ENCODE assay signal across 9 mouse cellular contexts in genomic region chr15:103301547-103302340, GRCm38 (mm10). TPM values are rescaled to one million over a fixed set of nuclear protein-coding genes. Genes with fewer than 3 reads are reported as not detected.
DNase-seq lines count a peak whose midpoint lies in the region; ATAC-seq and TF ChIP-seq lines count a peak whose summit lies in the region.
"Had no signal": no experiment of that assay in that cellular context is flagged by ENCODE, and none has a peak within 500 bp of the region (broad histone marks: within the 10 kb centered on the region; RNA-seq: fewer than 3 reads in every experiment).

No protein-coding gene starts in this region.

- no peak overlapping the region for H3K4me2 ChIP-seq in lung, postnatal 0 days (replicated peaks; ENCODE audit: low read depth, low read length)
- H3K4me2 ChIP-seq in forebrain, embryonic 16.5 days (ENCODE audit: low read length), result no peak overlapping the region
- no peak overlapping the region for H3K4me2 ChIP-seq in liver, embryonic 13.5 days

- no peak overlapping the region for H3K4me3 ChIP-seq in lung, postnatal 0 days (ENCODE audit: low read depth, low read length)
- H3K4me3 ChIP-seq in forebrain, embryonic 16.5 days (replicated peaks; ENCODE audit: low read length), result no peak overlapping the region
- H3K4me3 ChIP-seq in liver, embryonic 13.5 days (replicated peaks), result no peak overlapping the region

- H3K4me1 ChIP-seq in lung, postnatal 0 days (ENCODE audit: insufficient read depth, low read depth, low read length), result peaks cover 15% of the 10 kb centered on the region; the same call in 1 of the 2 replicates
- H3K4me1 ChIP-seq in forebrain, embryonic 16.5 days (replicated peaks; ENCODE audit: control insufficient read depth, insufficient read depth, low read length), result peaks cover 75% of the 10 kb centered on the region
- H3K4me1 ChIP-seq in liver, embryonic 13.5 days (replicated peaks), result peaks cover 55% of the 10 kb centered on the region

- ATAC-seq in lung, postnatal 0 days, result no peak
- ATAC-seq in forebrain, embryonic 16.5 days, result no peak
- ATAC-seq in liver, embryonic 13.5 days (ENCODE audit: low read depth), result no peak
- no peak for ATAC-seq in inflammation-experienced regulatory T-cells, adult 6 months

- H3K27ac ChIP-seq in lung, postnatal 0 days (ENCODE audit: low read length), result peak overlapping the region; percentile 66
- peak overlapping the region; percentile 63 for H3K27ac ChIP-seq in forebrain, embryonic 16.5 days (ENCODE audit: low read length)
- peak overlapping the region; percentile 35; the same call in 1 of the 2 replicates for H3K27ac ChIP-seq in liver, embryonic 13.5 days

- intact Hi-C loops in left cerebral cortex, postnatal 4 days (cut with DNase I), result no loop called here

- no peak for TF ChIP-seq CTCF in lung, postnatal 0 days (IDR thresholded peaks at IDR 0.05)

- no peaks in the 10 kb centered on the region for H3K27me3 ChIP-seq in lung, postnatal 0 days (replicated peaks; ENCODE audit: insufficient read depth, low read length)
- H3K27me3 ChIP-seq in forebrain, embryonic 16.5 days (replicated peaks; ENCODE audit: control insufficient read depth, insufficient read depth, low read length), result no peaks in the 10 kb centered on the region
- H3K27me3 ChIP-seq in liver, embryonic 13.5 days, result peaks cover 45% of the 10 kb centered on the region

- H3K36me3 ChIP-seq in lung, postnatal 0 days (ENCODE audit: insufficient read depth, low read length), result 0 out of 2 replicates have a peak, but pooled peaks cover 3% of the 10 kb centered on the region
- H3K36me3 ChIP-seq in forebrain, embryonic 16.5 days (ENCODE audit: control insufficient read depth, insufficient read depth), result no peaks in the 10 kb centered on the region
- peaks cover 35% of the 10 kb centered on the region for H3K36me3 ChIP-seq in liver, embryonic 13.5 days

- no peak overlapping the region for H3K9ac ChIP-seq in lung, postnatal 0 days (replicated peaks; ENCODE audit: low read depth)
- peak overlapping the region; percentile 7; the same call in 1 of the 2 replicates for H3K9ac ChIP-seq in forebrain, embryonic 16.5 days (replicated peaks; ENCODE audit: low read depth, low read length)
- H3K9ac ChIP-seq in liver, embryonic 13.5 days, result no peak overlapping the region

- no peaks in the 10 kb centered on the region for H3K9me3 ChIP-seq in lung, postnatal 0 days (ENCODE audit: low read length)
- no peaks in the 10 kb centered on the region for H3K9me3 ChIP-seq in forebrain, embryonic 16.5 days (ENCODE audit: control insufficient read depth, low read length)
- H3K9me3 ChIP-seq in liver, embryonic 13.5 days (replicated peaks), result no peaks in the 10 kb centered on the region

- no peak for TF ChIP-seq EP300 in lung, postnatal 0 days (IDR thresholded peaks at IDR 0.05)

- no peak for DNase-seq in lung, postnatal 0 days (ENCODE audit: low spot score)
- DNase-seq in lung, postnatal 10 days, result no peak
- no peak for DNase-seq in liver, embryonic 13.5 days
- DNase-seq in yolk sac, embryonic 10.5 days (ENCODE audit: low spot score), result peak; percentile 51
- no peak for DNase-seq in left cerebral cortex, postnatal 4 days
- DNase-seq in left cerebral cortex, adult 11 months (ENCODE audit: low spot score), result no peak
- DNase-seq: kidney, adult 11 months had no signal

- WGBS in lung, postnatal 0 days, result 30% methylated on average over 5 of the region's 5 CpGs
- WGBS in forebrain, embryonic 16.5 days, result 37% methylated on average over 5 of the region's 5 CpGs
- 45% methylated on average over 5 of the region's 5 CpGs for WGBS in liver, embryonic 13.5 days (ENCODE audit: insufficient replicate concordance)

RNA-seq across cellular contexts. Expression of gene Gpr84, which starts 8.7 kb away (rescaled TPM):
- 0.67 and 2.2 TPM in 2 replicates for polyA plus RNA-seq in lung, postnatal 0 days (2015; fragmentation: Nextera tagmentation; extraction: Ambion mirVana)
- polyA plus RNA-seq in forebrain, embryonic 16.5 days (2015; fragmentation: Nextera tagmentation; extraction: Ambion mirVana), result 0.24 and 0.73 TPM in 2 replicates
- polyA plus RNA-seq in liver, embryonic 13.5 days (2015; fragmentation: Nextera tagmentation; extraction: Ambion mirVana), result 0.28 and 0.29 TPM in 2 replicates
- not detected for polyA plus RNA-seq in inflammation-experienced regulatory T-cells, adult 6 months (2017; shearing (Covaris generic))
- under 1 TPM; 0.44 to 0.46 TPM for total RNA-seq in left cerebral cortex, postnatal 4 days (2021)

RNA-seq across cellular contexts. Expression of gene Copz1, which starts 29.2 kb away (rescaled TPM):
- 162 and 163 TPM in 2 replicates for polyA plus RNA-seq in lung, postnatal 0 days (2015; fragmentation: Nextera tagmentation; extraction: Ambion mirVana)
- 221 TPM in 2 replicates for polyA plus RNA-seq in forebrain, embryonic 16.5 days (2015; fragmentation: Nextera tagmentation; extraction: Ambion mirVana)
- 213 and 240 TPM in 2 replicates for polyA plus RNA-seq in liver, embryonic 13.5 days (2015; fragmentation: Nextera tagmentation; extraction: Ambion mirVana)
- polyA plus RNA-seq in inflammation-experienced regulatory T-cells, adult 6 months (2017; shearing (Covaris generic)), result 100 to 1,000 TPM; 216 to 248 (median 223) TPM
- total RNA-seq in left cerebral cortex, postnatal 4 days (2021), result 100 to 1,000 TPM; 105 to 107 TPM

RNA-seq across cellular contexts. Expression of gene Zfp385a, which starts 38.1 kb away (rescaled TPM):
- 5.0 and 6.5 TPM in 2 replicates for polyA plus RNA-seq in lung, postnatal 0 days (2015; fragmentation: Nextera tagmentation; extraction: Ambion mirVana)
- polyA plus RNA-seq in forebrain, embryonic 16.5 days (2015; fragmentation: Nextera tagmentation; extraction: Ambion mirVana), result 12.2 and 13.1 TPM in 2 replicates
- 4.6 and 5.9 TPM in 2 replicates for polyA plus RNA-seq in liver, embryonic 13.5 days (2015; fragmentation: Nextera tagmentation; extraction: Ambion mirVana)
- polyA plus RNA-seq in inflammation-experienced regulatory T-cells, adult 6 months (2017; shearing (Covaris generic)), result not detected
- total RNA-seq in left cerebral cortex, postnatal 4 days (2021), result 10 to 100 TPM; 47.8 to 52.7 TPM

RNA-seq across cellular contexts. Expression of gene Nfe2, which starts 43.5 kb away (rescaled TPM):
- polyA plus RNA-seq in lung, postnatal 0 days (2015; fragmentation: Nextera tagmentation; extraction: Ambion mirVana), result 10.5 and 11.2 TPM in 2 replicates
- 0.30 and 0.39 TPM in 2 replicates for polyA plus RNA-seq in forebrain, embryonic 16.5 days (2015; fragmentation: Nextera tagmentation; extraction: Ambion mirVana)
- polyA plus RNA-seq in liver, embryonic 13.5 days (2015; fragmentation: Nextera tagmentation; extraction: Ambion mirVana), result 171 and 185 TPM in 2 replicates
- polyA plus RNA-seq in inflammation-experienced regulatory T-cells, adult 6 months (2017; shearing (Covaris generic)), result 1 to 10 TPM in 2 of 3 experiments, under 1 TPM in 1; 0.96 to 1.3 (median 1.1) TPM
- total RNA-seq in left cerebral cortex, postnatal 4 days (2021), result not detected
